Mouse (Mus musculus) layer of hippocampus, adult 8-10 months (tissue): ENCODE results near the gene Xrcc1. TPM values are rescaled to one million over a fixed set of nuclear protein-coding genes. Genes with fewer than 3 reads are reported as not detected.
A peak's percentile ranks its signal among the peaks of the same experiment; 100 is the strongest.

Experiments used
- DNase-seq, 2 experiments: peaks; one replicate each; pipeline ENCODE4 v3.0.0; 2022; ENCODE audit warnings: low spot score in 2 of 2
- total RNA-seq, 4 experiments: library from RNA; stranded (reverse); gene quantifications; 2 replicates each; pipeline ENCODE4 v1.2.4; 2022

Gene Xrcc1
- total RNA-seq, 4 experiments from 2014 or later = 32.9 to 44.7 (median 41.3) TPM

DNA sequence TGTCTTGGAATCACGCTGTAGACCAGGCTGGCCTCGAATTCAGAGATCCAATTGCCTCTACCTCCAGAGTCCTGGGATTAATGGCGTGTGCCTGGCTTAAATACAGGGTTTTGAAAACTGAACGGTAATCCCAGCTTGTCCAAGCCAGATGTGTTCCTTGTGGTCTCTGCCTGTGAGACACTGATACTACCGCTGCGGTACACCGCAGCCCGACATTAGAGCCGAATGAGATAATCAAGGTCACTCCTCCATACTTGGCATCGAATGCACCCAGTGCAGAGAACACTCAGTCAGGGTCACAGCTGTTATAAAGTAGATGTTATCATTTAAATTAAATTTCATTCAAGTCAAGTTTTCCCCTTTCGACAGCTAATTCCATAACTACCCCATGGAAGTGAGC, 17.2 kb upstream of the Xrcc1 start:
- no peak for DNase-seq

GRCm38 (mm10) chr7:24529580-24529979, 16.5 kb upstream of the Xrcc1 start:
- DNase-seq = no peak

- peak; percentile 99 for DNase-seq
These were observed 15.8 kb upstream of the Xrcc1 start, which contains the start of gene Irgq for GRCm38 (mm10) chr7:24530062-24530931. Gene Irgq (plus strand): TSS chr7:24530689.

- peak; percentile 60 to 63 for DNase-seq
These were observed 14.7 kb upstream of the Xrcc1 start for GRCm38 (mm10) chr7:24531211-24531971.

DNA sequence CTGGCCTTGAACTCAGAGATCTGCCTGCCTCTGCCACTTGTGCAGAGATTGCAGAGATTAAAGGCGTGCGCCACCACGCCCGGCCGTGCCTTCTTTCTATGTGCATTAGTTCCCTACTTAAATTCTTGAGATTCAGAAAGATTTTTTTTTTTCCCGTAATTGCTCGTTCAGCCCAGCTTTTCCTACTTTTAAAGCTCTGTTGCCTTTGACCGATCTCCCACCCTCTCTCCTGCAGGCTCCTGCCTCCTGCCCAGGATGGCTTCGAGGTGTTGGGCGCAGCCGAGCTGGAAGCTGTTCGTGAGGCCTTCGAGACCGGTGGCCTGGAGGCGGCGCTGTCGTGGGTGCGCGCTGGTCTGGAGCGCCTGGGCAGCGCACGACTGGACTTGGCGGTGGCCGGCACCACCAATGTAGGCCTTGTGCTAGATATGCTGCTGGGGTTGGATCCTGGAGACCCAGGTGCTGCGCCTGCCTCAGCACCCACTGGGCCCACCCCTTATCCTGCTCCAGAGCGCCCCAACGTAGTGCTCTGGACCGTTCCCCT, 13.0 kb upstream of the Xrcc1 start:
- no peak for DNase-seq

DNA sequence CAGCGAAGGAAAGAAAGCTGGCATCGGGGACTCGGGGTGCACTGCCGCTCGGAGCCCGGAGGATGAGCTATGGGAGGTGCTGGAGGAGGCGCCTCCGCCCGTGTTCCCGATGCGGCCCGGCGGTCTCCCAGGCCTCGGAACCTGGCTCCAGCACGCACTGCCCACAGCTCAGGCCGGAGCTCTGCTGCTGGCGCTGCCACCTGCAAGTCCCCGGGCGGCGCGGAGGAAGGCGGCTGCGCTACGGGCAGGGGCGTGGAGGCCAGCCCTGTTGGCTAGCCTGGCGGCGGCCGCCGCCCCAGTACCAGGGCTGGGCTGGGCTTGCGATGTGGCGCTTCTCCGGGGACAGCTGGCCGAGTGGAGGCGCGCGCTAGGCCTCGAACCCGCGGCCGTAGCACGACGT, 12.3 kb upstream of the Xrcc1 start:
- no peak for DNase-seq

DNA sequence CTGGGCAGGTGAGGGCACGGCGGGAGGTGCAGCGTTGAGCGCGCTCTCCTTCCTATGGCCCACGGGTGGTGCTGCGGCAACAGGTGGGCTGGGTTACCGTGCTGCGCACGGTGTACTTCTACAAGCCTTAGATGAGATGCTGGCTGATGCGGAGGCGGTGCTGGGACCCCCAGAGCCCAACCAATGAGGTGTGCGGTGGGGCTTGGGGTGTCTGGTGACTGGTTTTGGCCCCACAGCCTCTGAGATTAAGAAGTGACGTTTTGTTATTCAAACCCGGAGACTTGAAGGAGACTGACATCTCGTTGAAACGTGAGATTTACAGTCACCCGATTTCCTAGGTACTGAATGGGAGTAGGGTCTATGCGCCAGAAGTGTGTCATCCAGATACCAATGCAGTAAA, 11.8 kb upstream of the Xrcc1 start:
- DNase-seq = no peak

GRCm38 (mm10) chr7:24537081-24537480, 9.0 kb upstream of the Xrcc1 start:
- DNase-seq = no peak

GRCm38 (mm10) chr7:24537591-24537990, 8.5 kb upstream of the Xrcc1 start:
- DNase-seq = no peak

DNA sequence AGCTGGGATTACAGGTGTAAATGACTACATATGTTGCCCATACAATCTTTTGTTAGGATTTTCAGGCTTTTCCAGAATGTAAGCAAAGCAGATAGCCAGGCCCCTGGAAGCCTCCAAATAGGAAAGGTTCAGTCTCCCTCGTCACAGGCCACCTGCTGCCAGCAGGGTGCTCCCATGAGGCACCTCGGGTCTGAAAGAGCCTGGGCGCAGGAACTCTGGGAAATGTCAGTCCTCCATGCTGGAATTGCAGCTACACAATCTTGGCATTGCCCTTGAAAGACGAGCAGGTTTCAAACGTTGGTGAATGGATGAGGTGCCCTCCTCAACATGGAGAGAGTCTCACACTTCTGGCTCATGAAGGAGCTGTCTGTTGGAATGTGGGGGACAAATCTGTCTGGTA, 7.9 kb upstream of the Xrcc1 start:
- DNase-seq = no peak

DNA sequence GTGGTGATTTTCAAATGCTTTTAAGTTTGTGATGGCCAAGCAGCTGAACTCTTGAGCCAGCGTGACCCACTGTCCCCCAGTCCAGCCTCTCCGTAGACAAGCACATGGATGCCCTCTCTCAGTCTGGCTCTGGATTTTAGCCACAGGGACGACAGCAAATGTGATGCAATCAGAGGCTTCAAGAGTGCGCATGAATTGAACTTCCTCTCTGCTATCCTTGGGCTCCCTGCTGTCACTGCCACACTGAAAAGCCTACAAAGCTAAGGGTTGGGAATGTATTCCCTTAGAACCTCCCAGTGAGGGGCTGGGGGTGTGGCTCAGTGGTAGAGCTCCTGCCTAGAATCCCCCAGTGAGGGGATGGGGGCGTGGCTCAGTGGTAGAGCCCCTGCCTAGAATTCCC, 7.4 kb upstream of the Xrcc1 start:
- DNase-seq = no peak

- no peak for DNase-seq
These were observed 6.4 kb upstream of the Xrcc1 start for GRCm38 (mm10) chr7:24539686-24540085.

- no peak for DNase-seq
These were observed 1.6 kb upstream of the Xrcc1 start for GRCm38 (mm10) chr7:24544506-24544905.

GRCm38 (mm10) chr7:24546634-24547389, 723 bp downstream of the Xrcc1 start:
- peak; percentile 99 for DNase-seq

GRCm38 (mm10) chr7:24547534-24548036, 1.5 kb downstream of the Xrcc1 start:
- no peak for DNase-seq

- no peak for DNase-seq
These were observed 6.1 kb downstream of the Xrcc1 start for GRCm38 (mm10) chr7:24551985-24552759.

DNA sequence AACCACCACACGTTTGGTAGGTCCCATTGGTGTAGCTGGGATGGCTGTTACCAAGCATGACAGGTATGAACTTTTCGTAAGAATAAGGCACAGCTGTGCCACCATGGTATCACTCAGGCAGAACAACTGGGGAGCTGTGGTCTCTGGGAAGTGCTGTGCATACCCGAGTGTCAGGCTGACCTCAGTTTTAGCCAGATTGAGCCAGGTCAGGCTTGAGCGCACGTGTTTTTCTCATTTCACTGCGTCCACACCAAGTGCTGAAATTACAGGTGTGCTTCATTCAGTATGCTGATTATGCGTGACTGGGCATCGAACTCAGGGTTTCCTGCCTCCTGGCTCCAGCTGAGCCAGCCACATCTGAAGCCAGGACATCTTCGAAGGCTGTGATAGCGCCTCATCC, 9.7 kb downstream of the Xrcc1 start:
- no peak for DNase-seq

DNA sequence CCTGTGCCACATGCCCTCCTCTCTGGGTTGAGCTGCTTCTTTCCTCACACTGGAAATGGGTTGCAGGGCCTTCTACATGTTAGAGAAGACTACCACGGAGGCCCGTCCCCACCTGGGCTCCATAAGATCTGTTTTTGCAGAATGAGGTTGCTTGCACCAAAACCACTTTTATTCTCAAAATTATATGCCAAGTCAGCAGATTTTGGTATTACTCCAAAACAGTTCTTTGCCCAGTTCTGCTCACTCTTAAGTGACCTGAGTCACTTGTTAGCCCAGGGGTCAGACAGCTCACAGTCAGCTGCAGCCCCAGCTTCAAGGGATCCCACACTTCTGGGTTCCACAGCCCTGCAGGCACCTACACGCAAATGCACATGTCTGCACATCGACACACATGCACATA, 15.4 kb downstream of the Xrcc1 start:
- no peak for DNase-seq

DNA sequence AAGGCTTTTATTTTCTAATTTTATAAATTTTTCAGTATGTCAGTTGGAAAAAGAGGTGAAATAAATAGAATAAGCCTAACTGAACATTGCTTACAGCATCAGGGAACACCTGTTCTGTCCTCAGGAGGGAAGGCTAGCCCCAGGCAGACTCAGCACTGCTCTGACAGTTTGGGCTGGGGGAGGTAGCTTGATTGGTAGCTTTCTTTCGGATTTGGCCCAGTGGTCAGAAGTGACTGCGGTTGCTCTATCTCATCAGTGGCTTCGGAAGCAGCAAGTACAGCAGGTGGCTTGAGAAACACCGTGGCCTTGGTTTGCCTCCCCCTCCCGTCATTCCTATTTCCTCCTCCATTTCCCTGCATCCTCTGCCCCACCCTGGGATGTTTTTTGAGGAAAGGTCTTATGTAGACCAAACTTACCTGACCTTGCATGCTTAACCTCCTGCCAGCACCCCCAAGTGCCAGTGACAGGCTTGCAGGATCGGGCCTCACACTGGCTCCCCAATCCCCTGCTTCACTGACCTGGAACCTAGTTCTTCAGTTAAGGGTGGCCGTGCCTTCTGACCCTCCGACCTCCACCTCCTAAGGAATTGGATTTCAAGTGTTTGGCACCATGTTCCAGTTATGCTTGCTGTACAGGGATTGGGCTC, 17.2 kb downstream of the Xrcc1 start:
- DNase-seq = no peak

GRCm38 (mm10) chr7:24563837-24564206, 17.7 kb downstream of the Xrcc1 start:
- DNase-seq = no peak
